Mouse (Mus musculus): ENCODE measurements around the gene 1700019A02Rik. TPM values are rescaled to one million over a fixed set of nuclear protein-coding genes. Genes with fewer than 3 reads are reported as not detected.

Gene 1700019A02Rik
- polyA plus RNA-seq, 1 experiment: 4.8 TPM

- Histone ChIP-seq H3K9me3 (replicated peaks; ENCODE audit: control insufficient read depth, insufficient read depth, low read length, poor library complexity, severe bottlenecking) (no peaks in the 10 kb centered on the region), H3K36me3 (ENCODE audit: control insufficient read depth, insufficient read depth, low read length, poor library complexity, severe bottlenecking) (no peaks in the 10 kb centered on the region), H3K4me3 (ENCODE audit: low read depth, low read length) (no peak overlapping the region), H3K9ac (ENCODE audit: low read depth, poor library complexity, severe bottlenecking) (no peak overlapping the region), H3K4me1 (ENCODE audit: control insufficient read depth, insufficient read depth, low read length) (no peaks in the 10 kb centered on the region), H3K27me3 (ENCODE audit: control insufficient read depth, insufficient read depth, low read length, poor library complexity, severe bottlenecking) (no peaks in the 10 kb centered on the region), H3K27ac (ENCODE audit: insufficient read depth, low read length) (no peak overlapping the region)
- TF ChIP-seq EP300 (IDR thresholded peaks at IDR 0.05; ENCODE audit: insufficient read depth, low read depth, low read length) (no peak), POLR2A (IDR thresholded peaks at IDR 0.05; ENCODE audit: insufficient read depth, low read length) (no peak), CTCF (IDR thresholded peaks at IDR 0.05; ENCODE audit: low read depth, low read length) (no peak)
Observed at GRCm38 (mm10) chr1:53123066-53123465, 64.4 kb downstream of the 1700019A02Rik start.

- Histone ChIP-seq H3K9ac (ENCODE audit: low read depth, poor library complexity, severe bottlenecking) (no peak overlapping the region), H3K9me3 (replicated peaks; ENCODE audit: control insufficient read depth, insufficient read depth, low read length, poor library complexity, severe bottlenecking) (no peaks in the 10 kb centered on the region; the same call in 1 of the 2 replicates), H3K27me3 (ENCODE audit: control insufficient read depth, insufficient read depth, low read length, poor library complexity, severe bottlenecking) (no peaks in the 10 kb centered on the region), H3K36me3 (ENCODE audit: control insufficient read depth, insufficient read depth, low read length, poor library complexity, severe bottlenecking) (no peaks in the 10 kb centered on the region), H3K27ac (ENCODE audit: insufficient read depth, low read length) (no peak overlapping the region), H3K4me1 (ENCODE audit: control insufficient read depth, insufficient read depth, low read length) (no peaks in the 10 kb centered on the region), H3K4me3 (ENCODE audit: low read depth, low read length) (no peak overlapping the region)
- TF ChIP-seq POLR2A (IDR thresholded peaks at IDR 0.05; ENCODE audit: insufficient read depth, low read length) (no peak), EP300 (IDR thresholded peaks at IDR 0.05; ENCODE audit: insufficient read depth, low read depth, low read length) (no peak), CTCF (IDR thresholded peaks at IDR 0.05; ENCODE audit: low read depth, low read length) (no peak)
Observed at GRCm38 (mm10) chr1:53110561-53110960, 76.9 kb downstream of the 1700019A02Rik start.

Other genes starting within 250 kb of the 1700019A02Rik start
- gene 1700019D03Rik, start 167.5 kb downstream of the 1700019A02Rik start, polyA plus RNA-seq (2011; ENCODE audit: insufficient read depth, insufficient read length, low read depth, missing spikeins): 27.3 and 29.9 TPM in 2 replicates
- gene Mstn, start 126.0 kb downstream of the 1700019A02Rik start, polyA plus RNA-seq (2011; ENCODE audit: insufficient read depth, insufficient read length, low read depth, missing spikeins): not detected in 2 replicates
- gene Pms1, start 109.4 kb upstream of the 1700019A02Rik start, polyA plus RNA-seq (2011; ENCODE audit: insufficient read depth, insufficient read length, low read depth, missing spikeins): 26.7 and 27.9 TPM in 2 replicates
- 21.6 and 27.7 TPM in 2 replicates for gene Ormdl1, start 109.5 kb upstream of the 1700019A02Rik start, polyA plus RNA-seq (2011; ENCODE audit: insufficient read depth, insufficient read length, low read depth, missing spikeins)
- not detected in 2 replicates for gene Gm28778, start 109.5 kb upstream of the 1700019A02Rik start, polyA plus RNA-seq (2011; ENCODE audit: insufficient read depth, insufficient read length, low read depth, missing spikeins)
- gene Osgepl1, start 126.0 kb upstream of the 1700019A02Rik start, polyA plus RNA-seq (2011; ENCODE audit: insufficient read depth, insufficient read length, low read depth, missing spikeins): 24.5 and 26.1 TPM in 2 replicates
- gene Asdurf, start 165.0 kb upstream of the 1700019A02Rik start, polyA plus RNA-seq (2011; ENCODE audit: insufficient read depth, insufficient read length, low read depth, missing spikeins): 38.6 and 48.5 TPM in 2 replicates
- gene Gm28551, start 165.0 kb upstream of the 1700019A02Rik start, polyA plus RNA-seq (2011; ENCODE audit: insufficient read depth, insufficient read length, low read depth, missing spikeins): not detected in 2 replicates
- gene Asnsd1, start 165.1 kb upstream of the 1700019A02Rik start, polyA plus RNA-seq (2011; ENCODE audit: insufficient read depth, insufficient read length, low read depth, missing spikeins): 86.8 and 95.0 TPM in 2 replicates

All from ES-Bruce4 (cell line).